Mouse (Mus musculus) brain, embryonic 14.5 days (tissue): ENCODE results near the gene BC035044.
A peak's percentile ranks its signal among the peaks of the same experiment; 100 is the strongest.

Experiments
- CTCF ChIP-seq: fragments of 200-500 bp; IDR thresholded peaks from 2 replicates; pipeline ENCODE4 v1.5.1; 2012; ENCODE audit warnings: inconsistent platforms, mild to moderate bottlenecking, moderate library complexity, borderline replicate concordance; ENCODE audit not compliant: insufficient read depth, insufficient read length; ENCODE audit errors: extremely low read depth
- POLR2A ChIP-seq: fragments of 200-500 bp; IDR thresholded peaks from 2 replicates; pipeline ENCODE4 v1.6.1; 2012; ENCODE audit warnings: mild to moderate bottlenecking, inconsistent platforms, borderline replicate concordance; ENCODE audit not compliant: poor library complexity, insufficient read depth, insufficient read length, severe bottlenecking; ENCODE audit errors: extremely low read depth

DNA sequence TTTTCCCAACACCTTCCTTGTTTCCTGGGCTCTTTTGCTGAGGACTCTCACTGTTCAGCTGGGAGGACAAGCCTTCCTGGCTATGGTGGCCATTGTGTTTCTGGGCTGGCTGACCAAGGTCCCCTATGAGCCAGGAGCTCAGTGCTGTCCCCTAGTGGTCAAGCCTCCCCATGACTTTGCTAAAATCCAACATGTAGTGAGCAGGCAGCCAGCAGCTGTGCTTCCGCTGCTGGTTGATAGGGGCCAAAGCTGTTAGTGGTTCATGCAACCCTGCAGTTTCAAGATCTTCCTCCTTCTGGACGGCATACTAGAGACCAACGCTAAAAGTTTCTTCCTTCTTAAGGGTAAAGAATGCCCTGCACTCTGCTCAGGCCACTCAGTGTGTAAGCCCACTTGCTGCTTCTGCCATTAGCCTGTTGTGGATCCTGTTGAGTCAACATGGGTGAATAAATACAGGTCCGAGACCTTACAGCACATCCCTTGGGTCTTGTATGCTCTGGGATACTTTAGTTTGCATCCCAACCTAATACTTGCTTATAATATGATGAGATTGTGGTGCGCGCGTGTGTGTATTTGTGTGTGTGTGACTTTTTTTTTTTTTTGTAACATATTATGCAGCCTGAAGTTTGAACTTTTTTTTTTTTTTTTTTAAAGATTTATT, 45.5 kb downstream of the BC035044 start:
- TF ChIP-seq CTCF (peak; percentile 99), POLR2A (no peak)
